Mouse (Mus musculus) spleen, adult 2 months (tissue): Measurements from ENCODE around the gene Supv3l1.

ENCODE experiments used
- CTCF ChIP-seq: fragments of 200-500 bp; IDR thresholded peaks from 2 replicates; pipeline ENCODE4 v1.5.1; 2011; ENCODE audit warnings: mild to moderate bottlenecking, inconsistent platforms; ENCODE audit not compliant: insufficient read depth, insufficient read length, insufficient replicate concordance; ENCODE audit errors: extremely low read depth
- POLR2A ChIP-seq: fragments of 200-500 bp; IDR thresholded peaks from 2 replicates; pipeline ENCODE4 v1.6.1; 2011; ENCODE audit warnings: low read depth, low read length, inconsistent platforms

- TF ChIP-seq CTCF (no peak), POLR2A (no peak)
Measured at GRCm38 (mm10) chr10:62471105-62471504, 21.6 kb upstream of the Supv3l1 start.
